Mouse (Mus musculus): ENCODE data around the gene Gm20441. TPM values are rescaled to one million over a fixed set of nuclear protein-coding genes. Genes with fewer than 3 reads are reported as not detected.
"Not testable (repeated sequence)": the region's sequence is repeated elsewhere in the genome, so short reads cannot be mapped to it uniquely, and the experiment has no call there.

The Gm20441 gene
- total RNA-seq, 2 experiments from 2014 or later: not detected

DNA sequence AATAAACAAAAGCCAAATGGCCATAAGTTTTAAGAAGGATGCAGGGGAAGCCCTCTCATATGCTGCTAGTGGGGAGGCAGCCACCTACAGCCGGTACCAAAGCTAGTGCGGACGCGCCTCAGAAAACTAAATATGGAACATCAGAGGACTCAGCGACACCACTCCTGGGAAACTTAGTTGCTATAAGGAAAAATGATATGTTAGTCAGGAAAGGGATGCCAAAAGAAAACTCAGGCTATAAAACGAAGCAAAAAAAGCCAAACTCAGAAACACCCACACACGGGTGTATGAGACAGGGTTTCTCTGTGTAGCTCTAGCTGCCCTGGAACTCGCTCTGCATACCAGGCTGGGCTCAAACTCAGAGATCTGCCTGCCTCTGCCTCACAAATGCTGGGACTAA is 7.5 kb upstream of the Gm20441 start:
- no peak for ATAC-seq (replicated peaks; ENCODE audit: low FRiP score, low TSS enrichment, poor library complexity, severe bottlenecking)

DNA sequence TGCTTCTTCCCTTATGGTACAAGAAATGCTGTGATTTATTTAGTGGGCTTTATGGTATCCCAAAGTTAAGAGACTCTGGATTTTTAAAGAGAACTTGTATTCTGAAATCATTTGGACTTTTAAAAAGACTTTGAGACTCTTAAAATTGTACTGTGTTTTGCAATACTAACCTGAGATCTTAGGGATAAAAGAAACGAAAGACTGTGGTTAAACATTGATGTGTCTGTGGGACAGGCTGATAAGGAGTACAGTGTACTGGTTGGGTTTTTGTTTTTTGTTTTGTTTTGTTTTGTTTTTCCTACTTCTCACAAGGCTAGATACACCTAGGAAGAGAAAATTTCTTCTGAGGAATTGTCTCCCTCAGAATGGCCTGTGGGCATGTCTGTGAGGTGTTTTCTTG is 4.7 kb upstream of the Gm20441 start:
- ATAC-seq (replicated peaks; ENCODE audit: low FRiP score, low TSS enrichment, poor library complexity, severe bottlenecking): no peak

DNA sequence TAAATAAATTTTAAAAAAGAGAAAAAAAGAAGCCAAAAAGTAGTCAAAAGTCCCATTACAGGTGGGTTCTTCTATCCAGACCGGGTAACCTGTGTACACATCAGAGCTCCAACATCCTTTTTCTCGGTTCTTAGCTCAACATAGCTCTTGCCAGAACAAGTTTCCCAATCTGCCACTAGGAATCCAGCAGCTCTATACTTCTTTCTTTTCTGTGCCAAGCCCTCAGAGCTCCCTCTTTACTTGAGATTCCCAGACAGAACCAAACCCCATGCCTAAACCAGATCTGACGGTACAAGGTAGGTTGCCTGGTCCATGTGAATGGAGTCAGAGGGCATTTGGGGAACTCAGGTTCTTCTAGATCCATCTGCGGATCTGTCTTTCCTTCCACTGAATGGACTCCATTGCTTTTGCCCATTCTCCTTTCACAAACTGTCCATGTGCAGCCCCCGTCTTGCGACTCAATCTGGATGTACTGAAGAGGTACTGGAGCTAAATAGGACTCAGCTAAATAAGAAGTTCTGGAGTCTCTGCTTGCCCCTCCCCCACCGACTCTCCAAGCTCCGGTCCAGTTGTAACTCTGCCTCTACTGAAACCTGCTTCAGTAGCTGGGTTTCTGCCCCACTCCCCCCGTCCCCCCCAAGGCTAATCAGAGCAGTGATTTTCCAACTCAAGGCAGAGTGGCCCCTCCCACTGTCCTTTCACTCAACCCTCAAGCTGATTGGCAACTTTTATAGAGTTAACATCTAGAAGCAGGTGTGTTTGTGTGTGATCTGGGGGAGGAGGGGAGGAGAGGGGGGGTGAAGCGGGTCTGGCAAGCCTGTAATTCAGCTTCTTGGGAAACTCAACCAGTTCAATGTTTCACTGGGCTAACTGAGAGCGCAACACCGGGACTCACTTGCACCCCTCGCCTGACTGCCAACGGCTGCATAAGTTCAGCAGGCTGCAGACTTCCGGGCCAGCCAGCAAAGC is 1.3 kb downstream of the Gm20441 start:
- no peak for ATAC-seq (replicated peaks; ENCODE audit: low FRiP score, low TSS enrichment, poor library complexity, severe bottlenecking)

DNA sequence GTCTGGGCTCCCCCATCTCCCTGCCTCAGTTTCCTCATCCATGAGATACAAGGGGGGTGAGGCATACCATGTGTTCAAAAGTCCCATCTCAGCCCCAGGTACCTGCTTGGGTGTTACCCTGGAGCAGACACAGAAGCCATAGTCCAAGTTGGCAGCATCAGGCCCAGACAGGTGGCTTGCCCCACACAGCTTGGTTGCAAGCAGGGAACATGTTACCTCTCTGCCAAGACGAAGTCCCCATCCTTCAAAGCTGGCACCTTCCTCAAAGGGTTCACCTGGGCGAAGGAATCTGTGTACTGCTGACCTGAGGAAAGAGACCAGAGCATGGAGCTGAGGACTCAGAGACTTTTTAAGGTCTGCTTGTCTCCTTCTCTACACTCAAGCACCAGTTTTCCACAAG is 2.9 kb downstream of the Gm20441 start:
- ATAC-seq (replicated peaks; ENCODE audit: low FRiP score, low TSS enrichment, poor library complexity, severe bottlenecking): no peak

DNA sequence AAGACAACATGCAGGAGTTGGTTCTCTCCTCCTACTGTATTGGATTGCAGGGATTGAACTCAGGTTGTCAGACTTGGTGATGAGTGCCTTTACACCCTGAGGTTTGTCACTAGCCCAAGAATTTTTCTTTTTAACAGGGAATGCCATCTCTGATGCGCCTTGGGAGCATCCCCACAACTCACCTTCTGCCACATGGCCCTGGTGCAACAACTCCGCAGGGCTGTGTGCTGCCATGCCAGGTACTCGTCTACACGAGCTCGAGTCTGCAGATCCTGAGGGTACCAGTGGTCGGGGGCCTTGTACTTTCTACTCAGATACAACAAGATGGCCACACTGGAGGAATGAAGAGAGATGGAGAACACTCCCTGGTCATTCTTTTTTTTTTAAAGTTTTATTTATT is 4.2 kb downstream of the Gm20441 start:
- no peak for ATAC-seq (replicated peaks; ENCODE audit: low FRiP score, low TSS enrichment, poor library complexity, severe bottlenecking)

DNA sequence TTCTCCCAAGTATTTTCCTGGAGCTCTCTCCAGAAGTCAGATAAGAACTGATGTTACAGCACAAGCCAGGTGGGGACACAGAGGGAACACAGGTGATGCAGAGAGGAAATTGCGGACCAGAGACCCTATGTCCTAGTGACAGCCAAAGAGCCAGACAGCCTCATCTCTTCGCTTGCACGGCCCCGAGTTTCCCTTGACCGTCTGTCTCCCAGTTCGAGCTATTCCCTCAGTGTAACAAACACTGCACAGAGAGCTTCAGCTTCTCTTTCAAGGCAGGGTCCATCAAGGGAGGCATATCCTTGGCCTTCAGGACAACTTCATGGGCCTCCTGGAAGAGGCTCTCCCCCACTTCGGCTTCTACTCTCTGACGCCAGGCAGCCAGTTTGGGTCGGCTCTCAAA is 6.2 kb downstream of the Gm20441 start:
- ATAC-seq (replicated peaks; ENCODE audit: low FRiP score, low TSS enrichment, poor library complexity, severe bottlenecking): no peak

DNA sequence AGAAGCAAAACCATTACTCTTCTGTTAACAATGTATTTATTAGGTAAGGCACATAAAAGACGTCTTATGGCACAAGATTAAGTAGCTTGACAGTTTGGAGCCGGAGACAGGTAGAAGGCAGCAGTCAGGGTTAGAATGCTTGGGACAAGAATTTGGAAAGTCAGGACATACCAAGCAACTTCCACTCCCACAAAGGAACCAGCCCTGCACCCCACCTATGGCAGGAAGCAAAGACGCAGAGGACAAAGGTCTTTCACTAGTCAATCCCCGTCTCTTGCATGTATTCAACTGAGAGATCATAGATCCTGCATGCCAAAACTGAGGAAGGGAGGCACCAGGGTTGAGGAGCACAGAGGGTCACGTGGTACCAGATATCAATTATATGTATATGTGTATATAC is 6.7 kb downstream of the Gm20441 start:
- no peak for ATAC-seq (replicated peaks; ENCODE audit: low FRiP score, low TSS enrichment, poor library complexity, severe bottlenecking)

DNA sequence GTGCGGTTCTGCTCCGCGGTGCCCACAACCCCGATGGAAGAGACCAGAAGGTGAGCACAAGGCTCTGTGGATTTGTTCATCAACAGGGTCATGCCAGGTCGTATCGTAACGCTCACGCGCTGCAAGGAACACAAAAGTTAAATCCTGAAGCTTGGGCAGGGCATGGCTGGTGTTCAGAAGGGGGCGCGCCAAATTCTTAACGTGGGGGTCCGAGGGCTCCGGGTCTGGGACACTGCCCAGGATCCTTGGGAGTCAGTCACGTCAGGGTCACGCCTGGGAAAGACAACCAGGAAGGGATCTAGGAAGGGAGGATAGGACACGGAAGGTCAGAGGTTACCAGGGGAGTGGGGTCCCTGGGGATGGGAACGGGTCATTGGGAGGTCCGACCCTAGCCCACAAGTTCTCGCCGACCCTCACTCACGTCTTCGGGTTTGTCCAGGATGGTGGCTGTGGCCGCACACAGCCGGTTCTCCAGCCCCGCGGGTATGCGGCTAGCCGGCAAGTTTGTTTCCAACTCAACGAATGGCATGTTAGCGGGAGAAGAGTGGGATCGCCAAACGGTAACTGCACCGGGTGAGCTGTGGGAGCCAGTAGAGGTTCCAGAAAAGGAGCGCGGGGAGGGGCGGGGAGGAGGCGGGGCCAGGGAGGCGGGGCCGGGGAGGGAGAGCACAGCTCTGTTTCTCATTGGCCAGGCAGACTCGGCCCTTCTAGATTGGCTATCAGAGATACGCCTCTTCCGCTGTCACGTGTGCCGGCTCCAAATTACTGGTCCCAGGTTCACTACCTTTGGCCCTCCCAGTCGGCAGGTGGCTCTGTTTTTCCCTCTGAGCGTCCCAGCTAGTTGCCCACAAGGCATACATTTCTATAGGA is 7.7 kb downstream of the Gm20441 start, which contains the start of gene Ddt:
Ddt (minus strand) TSS at position 620 of the 870 bp plus-strand sequence.
- ATAC-seq (replicated peaks; ENCODE audit: low FRiP score, low TSS enrichment, poor library complexity, severe bottlenecking): peak; percentile 91

DNA sequence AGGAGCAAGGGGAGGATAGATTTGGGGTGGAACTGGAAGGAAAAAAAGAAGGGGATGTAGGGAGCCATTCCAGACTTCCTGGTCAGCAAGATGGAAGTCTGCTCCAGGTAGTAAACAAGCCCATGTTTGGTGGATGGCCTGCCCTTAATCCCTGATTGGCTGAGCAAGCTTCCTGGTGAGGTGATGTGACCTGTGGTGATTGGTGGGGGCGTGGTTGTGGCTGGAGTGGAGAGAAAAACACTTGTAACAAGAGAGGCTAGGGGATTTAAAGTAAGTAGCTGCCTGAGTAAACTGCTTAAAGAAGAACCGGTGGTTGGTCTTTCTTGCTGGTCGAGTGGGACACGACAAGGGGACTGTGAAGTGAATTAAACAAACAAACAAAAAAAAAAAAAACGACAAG is 13.0 kb downstream of the Gm20441 start:
- not testable (repeated sequence) for ATAC-seq (replicated peaks; ENCODE audit: low FRiP score, low TSS enrichment, poor library complexity, severe bottlenecking)

DNA sequence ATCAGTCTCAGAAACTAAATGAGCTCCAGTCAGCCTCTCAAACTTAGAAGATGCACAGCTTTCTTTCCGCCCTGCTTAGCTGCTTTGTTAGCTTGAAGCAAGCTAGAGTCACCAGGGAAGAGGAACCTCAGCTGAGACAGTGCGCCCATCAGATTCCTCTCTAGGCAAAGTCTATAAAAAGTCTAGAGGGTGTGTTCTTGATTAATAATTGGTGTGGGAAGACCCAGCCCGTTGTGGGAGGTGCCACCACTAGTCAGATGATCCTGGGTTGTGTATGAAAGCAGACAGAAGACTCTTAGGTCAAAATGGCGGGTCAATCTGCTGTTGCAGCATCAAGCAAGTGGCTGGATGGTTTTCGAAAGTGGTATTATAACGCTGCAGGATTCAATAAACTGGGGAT is 13.9 kb downstream of the Gm20441 start:
- ATAC-seq (replicated peaks; ENCODE audit: low FRiP score, low TSS enrichment, poor library complexity, severe bottlenecking): no peak

DNA sequence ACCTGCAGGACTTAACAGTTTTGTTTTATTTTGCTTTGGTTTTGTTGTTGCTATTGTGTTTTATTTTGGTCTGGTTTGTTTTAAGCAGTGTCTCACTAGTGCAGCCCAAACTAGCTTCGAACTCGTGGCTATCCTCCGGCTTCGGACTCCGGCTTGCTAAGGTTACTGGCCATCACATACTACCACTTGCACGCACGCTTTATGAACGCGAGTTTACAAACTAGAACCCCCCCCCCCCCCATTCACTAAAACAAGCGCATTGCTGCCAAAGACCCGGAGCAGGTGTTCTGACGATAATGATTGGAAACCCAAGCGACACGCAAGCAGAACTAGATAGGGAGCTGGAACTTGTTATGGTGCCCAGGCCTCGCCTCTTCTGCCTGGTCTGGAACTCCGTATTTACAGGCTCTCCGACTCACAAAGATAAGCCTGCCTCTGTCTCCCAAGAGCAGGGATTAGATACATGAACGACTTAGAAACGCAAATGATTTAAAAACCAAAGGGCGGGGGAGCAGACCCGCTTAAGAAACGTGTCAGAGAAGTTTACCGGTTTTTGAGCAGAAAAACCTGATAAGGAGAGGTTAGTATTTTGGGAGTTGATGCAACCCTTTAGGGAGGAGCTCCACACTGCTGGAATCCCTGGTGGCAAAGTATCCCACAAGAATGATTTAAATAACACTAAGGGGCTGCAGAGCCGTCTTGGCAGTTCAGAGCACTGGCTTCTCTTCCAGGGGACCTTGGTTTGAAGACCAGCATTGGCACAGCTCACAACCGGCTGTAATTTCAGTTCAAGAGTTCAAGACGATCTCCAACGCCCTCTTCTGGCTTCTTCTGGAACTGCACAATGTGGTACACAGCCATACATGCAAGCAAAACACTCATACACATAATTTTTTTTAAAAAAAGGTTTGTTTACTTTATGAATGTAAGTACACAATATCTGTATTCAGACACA is 16.0 kb downstream of the Gm20441 start:
- ATAC-seq (replicated peaks; ENCODE audit: low FRiP score, low TSS enrichment, poor library complexity, severe bottlenecking): peak; percentile 68

DNA sequence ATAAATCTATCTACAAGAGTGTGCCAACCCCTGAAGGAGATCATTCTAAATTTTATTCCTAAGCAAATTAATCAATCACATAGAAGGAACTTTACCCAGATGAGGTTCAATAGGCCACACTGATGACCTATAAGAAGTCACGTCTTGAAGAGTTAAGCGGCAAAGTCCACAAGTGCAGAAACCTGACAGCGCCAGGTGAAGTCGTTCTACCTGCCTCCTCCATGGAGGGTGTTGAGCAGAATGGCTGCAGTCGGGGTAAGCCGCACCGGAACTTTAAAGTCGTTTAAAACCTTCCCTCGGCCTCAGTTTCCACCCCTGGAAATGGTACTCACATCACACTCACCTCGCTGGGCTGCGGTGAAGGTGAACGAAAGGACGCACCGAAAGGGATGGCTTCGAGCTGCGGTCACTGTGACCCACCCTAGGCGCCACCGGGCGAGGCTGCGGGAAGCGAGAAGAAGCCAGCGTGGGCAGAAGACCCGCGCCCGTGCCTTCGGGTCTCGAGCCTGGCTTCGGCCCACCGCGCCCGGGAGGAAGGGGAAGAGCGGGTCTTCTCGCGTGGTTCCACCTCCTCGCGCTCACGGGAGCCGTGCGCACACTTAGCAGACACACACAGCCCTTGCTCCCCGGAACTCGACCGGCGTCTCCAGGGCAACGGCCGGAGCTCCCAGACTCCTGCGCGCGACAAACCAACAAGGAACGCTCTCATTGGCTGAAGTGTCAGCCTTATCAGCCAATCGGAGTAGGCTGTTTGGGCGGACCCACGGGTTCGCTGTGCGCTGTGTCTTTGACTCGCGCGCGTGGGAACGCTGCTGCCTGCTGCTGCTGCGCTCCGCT is 16.9 kb downstream of the Gm20441 start, which contains the start of gene Cabin1:
Cabin1 (minus strand) TSS at position 660 of the 837 bp plus-strand sequence.
- ATAC-seq (replicated peaks; ENCODE audit: low FRiP score, low TSS enrichment, poor library complexity, severe bottlenecking): peak; percentile 91

DNA sequence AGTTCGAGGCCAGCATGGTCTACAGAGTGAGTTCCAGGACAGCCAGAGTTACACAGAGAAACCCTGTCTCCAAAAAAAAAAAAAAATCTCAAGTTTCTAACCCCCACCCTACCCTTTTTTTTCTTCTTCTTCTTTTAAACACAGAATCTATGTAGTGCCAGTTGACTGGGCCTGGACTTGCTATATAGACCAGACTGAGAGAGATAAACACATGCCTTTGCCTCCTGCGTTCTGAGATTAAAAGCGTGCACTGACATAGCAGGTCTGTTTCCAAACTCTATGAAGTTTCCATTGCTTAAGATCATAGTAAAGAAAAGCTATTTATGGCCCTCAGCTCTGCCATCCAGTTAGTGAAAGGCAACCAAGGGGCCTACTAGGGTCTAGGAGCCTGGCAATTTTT is 18.3 kb downstream of the Gm20441 start:
- peak; percentile 71 for ATAC-seq (replicated peaks; ENCODE audit: low FRiP score, low TSS enrichment, poor library complexity, severe bottlenecking)

DNA sequence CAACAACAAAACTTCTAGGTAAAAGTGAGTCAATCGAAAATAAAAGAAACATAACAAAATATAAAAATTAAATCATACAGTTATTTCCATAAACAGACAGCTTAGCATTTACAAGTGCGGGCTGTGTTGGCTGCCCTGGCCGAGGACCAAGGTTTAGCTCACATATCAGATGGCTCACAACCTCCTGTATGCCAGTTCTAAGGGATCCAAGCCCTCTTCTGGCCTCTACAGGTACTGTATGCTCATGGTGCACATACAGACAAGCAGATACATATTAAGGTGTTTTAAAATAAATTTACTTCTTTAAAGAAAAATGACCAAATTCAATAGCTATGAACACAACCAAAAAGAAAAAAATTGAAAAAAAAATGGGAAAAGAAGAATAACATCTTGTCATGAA is 20.4 kb downstream of the Gm20441 start:
- no peak for ATAC-seq (replicated peaks; ENCODE audit: low FRiP score, low TSS enrichment, poor library complexity, severe bottlenecking)

DNA sequence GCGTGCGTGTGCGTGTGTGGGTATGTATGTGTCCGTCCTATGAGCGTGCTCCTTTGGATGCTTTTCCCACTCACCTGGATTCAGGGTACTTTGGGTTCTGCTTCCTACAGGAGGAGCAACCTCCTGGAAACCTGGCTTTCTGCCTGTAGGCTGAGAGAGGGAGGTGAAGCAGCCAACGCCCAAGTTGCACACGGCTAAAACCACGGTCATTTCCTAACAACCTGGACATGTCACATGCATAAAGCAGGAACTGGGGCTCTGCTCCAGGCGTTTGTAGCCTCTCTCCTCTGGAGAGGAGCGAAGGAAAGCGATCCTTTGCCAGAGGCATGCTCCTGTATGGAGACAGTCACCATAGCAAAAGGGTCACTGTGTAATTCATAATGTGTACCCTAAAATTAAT is 24.0 kb downstream of the Gm20441 start:
- ATAC-seq (replicated peaks; ENCODE audit: low FRiP score, low TSS enrichment, poor library complexity, severe bottlenecking): no peak

DNA sequence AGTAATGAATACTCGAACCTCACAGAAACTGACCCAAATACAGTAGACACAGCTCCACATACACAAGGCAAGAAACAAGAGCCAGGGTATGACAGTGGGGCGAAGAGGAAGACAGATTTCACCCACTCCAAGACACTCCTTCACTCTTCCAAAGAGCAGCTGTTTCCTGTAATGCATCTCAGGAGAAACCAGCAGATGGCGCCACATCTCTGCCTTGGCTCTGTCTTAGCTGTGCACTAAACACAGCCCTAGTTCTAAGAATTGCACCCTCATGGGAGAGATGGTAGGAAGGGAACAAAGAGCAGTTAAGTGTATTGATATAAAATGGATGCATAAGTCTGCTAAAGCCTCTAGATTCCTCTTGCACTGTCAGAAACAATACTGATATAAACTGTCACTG is 36.7 kb downstream of the Gm20441 start:
- peak; percentile 82 for ATAC-seq (replicated peaks; ENCODE audit: low FRiP score, low TSS enrichment, poor library complexity, severe bottlenecking)

DNA sequence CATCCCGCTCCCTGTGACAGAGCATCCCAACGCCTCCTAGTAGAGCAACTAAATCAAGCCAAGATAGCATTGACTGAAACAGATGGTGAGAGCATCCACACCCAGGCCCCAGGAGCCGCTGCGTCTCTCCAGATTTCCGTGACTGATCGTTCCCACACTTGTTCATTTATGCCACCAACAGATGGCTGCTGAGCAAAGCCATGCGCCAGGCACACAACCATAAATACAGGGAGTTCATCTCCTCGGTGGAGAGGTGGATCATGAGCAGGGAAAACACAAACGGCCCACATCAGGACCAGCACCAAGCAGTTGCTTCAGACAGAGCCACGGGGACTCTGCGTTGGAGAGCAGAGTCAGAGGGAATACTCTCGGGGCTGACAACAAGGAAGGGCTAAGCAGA is 37.4 kb downstream of the Gm20441 start:
- ATAC-seq (replicated peaks; ENCODE audit: low FRiP score, low TSS enrichment, poor library complexity, severe bottlenecking): no peak

DNA sequence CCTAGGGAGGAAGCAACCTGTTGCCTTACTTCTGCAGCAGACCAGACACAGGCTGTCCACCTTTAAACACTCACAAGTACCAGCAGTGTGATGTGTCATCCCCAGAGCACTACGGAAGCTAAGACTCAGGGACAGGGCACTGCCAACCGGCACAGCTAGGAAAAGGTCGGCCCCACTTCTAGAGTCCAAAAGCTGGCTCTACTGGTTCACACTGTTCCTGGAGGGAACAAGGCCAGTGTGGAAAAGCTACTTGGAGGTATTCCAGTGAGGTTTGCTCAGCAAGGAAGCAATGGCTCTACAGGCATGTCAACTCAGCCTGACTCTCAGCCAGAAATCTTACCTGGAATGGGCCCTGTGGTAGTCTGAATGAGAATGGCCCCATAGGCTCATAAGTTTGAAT is 39.9 kb downstream of the Gm20441 start:
- ATAC-seq (replicated peaks; ENCODE audit: low FRiP score, low TSS enrichment, poor library complexity, severe bottlenecking): no peak

All from megakaryocyte-erythroid progenitor cell, adult 5-6 weeks (primary cell).